Mouse (Mus musculus) embryonic facial prominence, embryonic 15.5 days (tissue): Measurements from ENCODE around the gene Dio1. TPM values are rescaled to one million over a fixed set of nuclear protein-coding genes. Genes with fewer than 3 reads are reported as not detected.

ENCODE experiments used
- ATAC-seq: fragments of 200-750 bp; cut with Nextera tagmentation; 2 replicates; pipeline ENCODE4 v1.8.0; 2017; ENCODE audit warnings: low read depth, moderate TSS enrichment; ENCODE audit not compliant: insufficient number of reproducible peaks, low FRiP score, low TSS enrichment
- H3K27ac ChIP-seq: fragments of 300-500 bp; sonication (generic); replicated peaks from 2 replicates; pipeline ENCODE4 v1.5.1; 2015; ENCODE audit warnings: mild to moderate bottlenecking, inconsistent platforms
- H3K27me3 ChIP-seq: fragments of 300-500 bp; sonication (generic); 2 replicates; pipeline ENCODE4 v1.6.1; 2015; ENCODE audit warnings: inconsistent platforms
- H3K36me3 ChIP-seq: fragments of 300-500 bp; sonication (generic); 2 replicates; pipeline ENCODE4 v1.6.1; 2015; ENCODE audit warnings: mild to moderate bottlenecking, inconsistent platforms
- H3K4me1 ChIP-seq: fragments of 300-500 bp; sonication (generic); 2 replicates; pipeline ENCODE4 v1.6.1; 2015; ENCODE audit warnings: inconsistent platforms
- H3K4me2 ChIP-seq: fragments of 300-500 bp; sonication (generic); replicated peaks from 2 replicates; pipeline ENCODE4 v1.6.1; 2015; ENCODE audit warnings: mild to moderate bottlenecking, inconsistent platforms
- H3K4me3 ChIP-seq: fragments of 300-500 bp; sonication (generic); replicated peaks from 2 replicates; pipeline ENCODE4 v1.5.1; 2015; ENCODE audit warnings: mild to moderate bottlenecking, inconsistent platforms
- H3K9ac ChIP-seq: fragments of 300-500 bp; sonication (generic); 2 replicates; pipeline ENCODE4 v1.6.1; 2015; ENCODE audit warnings: inconsistent platforms
- H3K9me3 ChIP-seq: fragments of 300-500 bp; sonication (generic); replicated peaks from 2 replicates; pipeline ENCODE4 v1.6.1; 2016; ENCODE audit warnings: inconsistent platforms
- WGBS: fragments of 180-500 bp; shearing (Covaris S2); methylation state at CpG from one replicate; pipeline ENCODE4 v1.1.7; 2015; 5-methylcytosine and 5-hydroxymethylcytosine counted together
- polyA plus RNA-seq: library from polyadenylated mRNA; unstranded; fragments of >200 nt; fragmentation: Nextera tagmentation; extraction: Ambion mirVana; gene quantifications from 2 replicates; pipeline ENCODE4 v1.2.1, GENCODE M21; 2015

Gene Dio1
- polyA plus RNA-seq, 1 experiment from 2014 or later: 0.35 TPM

DNA sequence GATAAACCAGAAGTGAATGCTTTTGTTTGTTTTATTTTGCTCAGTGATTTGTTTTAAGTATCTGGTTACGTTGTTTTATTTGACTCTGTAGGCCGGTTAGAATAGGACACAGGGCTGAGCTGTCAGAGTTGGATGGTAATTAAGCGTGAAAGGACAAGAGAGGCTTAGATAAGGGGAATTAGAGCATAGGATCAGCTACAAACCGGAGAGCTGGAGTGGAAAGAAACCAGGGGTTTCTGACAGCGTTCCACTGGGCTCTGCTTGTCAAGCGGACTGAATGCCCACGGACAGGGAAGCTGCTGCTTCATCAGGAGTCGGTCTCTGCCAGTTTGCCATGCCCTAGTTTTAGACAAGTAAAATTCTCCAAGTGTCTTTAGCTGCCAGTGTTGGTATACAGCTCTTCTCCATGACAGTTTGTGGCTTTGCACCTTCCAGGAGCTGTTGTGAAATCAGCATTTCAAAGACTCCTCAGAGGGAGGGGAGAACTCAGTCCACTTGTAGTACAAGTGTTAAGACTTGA, 28.7 kb downstream of the Dio1 start:
- no peak overlapping the region for H3K4me2 ChIP-seq
- no peak for ATAC-seq

DNA sequence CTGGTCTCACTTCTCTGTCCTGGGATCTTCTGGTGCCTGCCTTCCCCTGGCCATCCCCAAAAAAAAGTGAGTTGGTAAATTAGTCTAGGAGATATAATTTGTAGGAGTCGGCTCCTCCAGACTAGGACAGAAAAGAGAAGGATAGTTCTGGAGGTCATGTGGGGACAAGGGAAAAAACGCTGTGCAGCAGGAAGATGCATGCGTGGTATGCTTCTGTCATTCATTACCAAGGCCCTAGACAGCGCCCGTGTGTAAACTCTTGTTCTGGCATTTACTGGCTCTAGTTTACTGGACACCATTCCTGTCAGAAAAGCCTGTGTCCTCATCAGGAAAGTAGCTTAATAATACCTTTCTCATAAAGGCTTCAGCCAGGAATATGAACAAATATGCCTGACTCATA, 32.5 kb downstream of the Dio1 start:
- no peak overlapping the region for H3K4me3 ChIP-seq
- WGBS: 64% methylated on average over 5 of the region's 5 CpGs

More for the DNA sequence above, 28.7 kb downstream of the Dio1 start:
- Histone ChIP-seq H3K9me3 (no peaks in the 10 kb centered on the region), H3K4me3 (no peak overlapping the region), H3K9ac (no peak overlapping the region), H3K4me1 (no peaks in the 10 kb centered on the region), H3K36me3 (peaks cover 19% of the 10 kb centered on the region), H3K27me3 (no peaks in the 10 kb centered on the region), H3K27ac (no peak overlapping the region)
- WGBS: 40% methylated on average over 8 of the region's 8 CpGs

DNA sequence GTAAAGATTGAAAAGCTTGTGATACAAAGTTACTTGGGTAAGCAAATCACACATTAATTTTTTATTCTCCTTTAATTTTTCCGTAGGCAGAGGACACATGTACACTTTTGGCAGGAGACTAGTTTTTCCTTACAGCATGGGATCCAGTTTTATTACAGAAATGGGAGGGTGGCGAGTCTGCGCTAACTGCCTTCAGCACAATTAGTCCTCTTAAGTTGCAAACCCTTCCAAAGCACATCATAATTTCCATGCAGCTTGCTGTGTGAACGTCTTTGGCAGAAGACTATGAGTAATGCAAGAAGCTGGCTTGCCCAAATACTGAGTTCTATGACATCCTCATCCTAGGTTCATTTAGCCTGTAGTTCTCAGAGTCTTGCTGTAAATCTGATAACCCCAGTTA, 33.3 kb downstream of the Dio1 start:
- Histone ChIP-seq H3K4me3 (no peak overlapping the region), H3K4me2 (no peak overlapping the region), H3K36me3 (peaks cover 9% of the 10 kb centered on the region; the same call in 1 of the 2 replicates), H3K27me3 (no peaks in the 10 kb centered on the region), H3K4me1 (no peaks in the 10 kb centered on the region), H3K9ac (no peak overlapping the region), H3K9me3 (no peaks in the 10 kb centered on the region), H3K27ac (no peak overlapping the region)
- 63% methylated on average over 4 of the region's 4 CpGs for WGBS
- ATAC-seq: no peak

More for the DNA sequence above, 32.5 kb downstream of the Dio1 start:
- Histone ChIP-seq H3K4me2 (no peak overlapping the region), H3K9ac (no peak overlapping the region), H3K4me1 (no peaks in the 10 kb centered on the region), H3K36me3 (peaks cover 9% of the 10 kb centered on the region; the same call in 1 of the 2 replicates), H3K27ac (no peak overlapping the region), H3K9me3 (no peaks in the 10 kb centered on the region), H3K27me3 (no peaks in the 10 kb centered on the region)
- ATAC-seq: no peak

DNA sequence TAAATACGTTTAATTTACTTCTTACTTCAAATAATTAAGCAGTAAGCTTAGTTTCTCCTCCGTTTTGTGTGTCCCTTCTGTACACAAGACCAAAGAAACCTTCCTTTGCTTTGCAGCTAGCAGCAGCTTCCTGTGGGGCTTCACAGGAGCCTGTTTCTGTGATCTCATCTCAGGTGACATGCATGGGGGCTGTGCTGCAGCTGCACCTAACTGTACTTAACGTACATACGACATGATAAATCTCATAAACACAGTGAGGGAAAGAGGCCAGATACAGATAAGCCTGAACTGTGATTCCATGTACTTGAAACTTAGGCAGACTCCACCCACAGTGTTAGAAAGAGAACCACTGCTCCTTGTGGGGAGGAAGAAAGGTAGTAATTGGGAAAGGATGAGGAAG, 47.0 kb downstream of the Dio1 start:
- Histone ChIP-seq H3K4me3 (no peak overlapping the region), H3K27ac (no peak overlapping the region), H3K4me2 (no peak overlapping the region), H3K36me3 (peaks cover 8% of the 10 kb centered on the region), H3K4me1 (no peaks in the 10 kb centered on the region), H3K27me3 (no peaks in the 10 kb centered on the region), H3K9me3 (no peaks in the 10 kb centered on the region), H3K9ac (no peak overlapping the region)
- WGBS: 44% methylated on average over 4 of the region's 4 CpGs
- no peak for ATAC-seq

DNA sequence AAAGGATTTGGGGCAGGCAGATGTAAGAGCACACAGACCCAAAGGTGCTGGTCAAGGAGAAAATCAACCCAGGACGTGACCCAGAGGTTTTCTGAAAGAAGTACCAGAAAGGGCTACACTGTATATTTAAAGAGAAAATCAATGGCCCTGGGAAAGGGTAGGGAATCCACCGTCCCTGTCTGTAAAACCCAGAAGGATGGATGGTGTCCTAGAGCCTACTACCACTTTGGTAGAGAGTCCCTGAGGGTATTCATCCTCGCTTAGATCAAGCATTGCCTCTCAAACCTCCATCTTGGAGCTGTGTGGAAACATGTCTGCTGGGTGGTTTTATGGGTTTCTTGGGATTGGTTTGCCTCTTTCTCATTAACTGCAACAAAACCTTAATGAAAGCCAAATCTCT, 52.6 kb downstream of the Dio1 start:
- no peaks in the 10 kb centered on the region for H3K36me3 ChIP-seq
- no peak for ATAC-seq
- H3K9ac ChIP-seq: peak overlapping the region; percentile 68
- no peaks in the 10 kb centered on the region for H3K27me3 ChIP-seq
- H3K4me3 ChIP-seq: peak overlapping the region; percentile 91
- H3K9me3 ChIP-seq: no peaks in the 10 kb centered on the region
- peak overlapping the region; percentile 76; the same call in 1 of the 2 replicates for H3K27ac ChIP-seq
- H3K4me2 ChIP-seq: peak overlapping the region; percentile 56
- 14% methylated on average over 3 of the region's 3 CpGs for WGBS
- peaks cover 17% of the 10 kb centered on the region for H3K4me1 ChIP-seq

DNA sequence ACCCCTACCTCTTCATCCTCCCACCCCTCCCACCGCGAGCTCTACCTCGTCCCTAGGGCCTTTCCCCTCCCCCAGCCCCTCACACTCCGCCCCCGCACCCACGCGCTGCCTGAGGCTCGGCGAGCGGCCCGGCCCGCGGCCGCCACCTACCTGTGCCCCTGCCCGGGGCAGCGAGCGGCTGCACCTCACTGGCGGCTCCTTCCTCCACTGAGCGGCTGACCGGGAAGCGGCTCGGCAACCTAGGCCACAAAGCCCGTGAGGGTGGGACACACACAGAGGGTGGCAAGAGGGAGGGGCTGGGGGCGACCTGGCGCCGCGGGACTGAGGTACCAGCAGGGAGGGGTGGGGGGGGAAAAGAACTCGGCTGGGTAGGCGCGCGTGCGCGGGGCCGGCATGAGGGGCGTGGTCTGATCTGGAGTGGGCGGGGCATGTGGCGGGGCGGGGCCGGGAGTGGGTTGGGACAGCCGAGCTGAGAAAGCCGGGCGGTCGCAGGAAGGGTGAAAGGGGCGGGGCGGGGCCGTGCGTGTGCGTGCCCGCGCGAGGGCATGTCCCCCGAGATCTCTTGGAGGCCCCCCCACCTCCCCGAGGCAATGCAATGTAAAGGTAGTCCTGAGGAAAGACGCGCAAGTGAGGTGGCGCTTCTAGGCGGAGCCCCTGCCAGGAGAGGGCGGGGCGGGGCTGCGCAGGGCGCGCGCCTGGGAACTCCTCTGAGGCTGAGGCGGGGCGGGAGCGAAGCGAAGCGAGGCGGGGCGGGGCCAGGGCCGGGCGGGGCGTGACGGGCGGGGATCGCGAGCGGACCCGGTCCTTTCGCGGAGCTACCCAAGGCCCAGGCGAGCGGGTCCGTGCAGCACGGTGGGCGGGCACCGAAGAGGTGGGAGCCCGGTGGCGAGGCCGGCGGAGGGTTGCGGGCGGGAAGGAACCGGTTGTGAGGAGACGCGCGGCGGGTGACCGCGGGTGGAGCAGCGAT, 53.6 kb downstream of the Dio1 start, which contains the start of the genes Lrrc42 and Hspb11:
Lrrc42 (minus strand) TSS at position 408 of the 967 bp plus-strand sequence.
Hspb11 (plus strand) TSS at position 469 of the 967 bp plus-strand sequence.
- Histone ChIP-seq H3K9ac (peak within 1 kb of the TSS; percentile 69), H3K4me3 (peak within 1 kb of the TSS; percentile 91), H3K27me3 (no peaks in the 10 kb centered on the region), H3K36me3 (no peaks in the 10 kb centered on the region), H3K4me1 (peaks cover 19% of the 10 kb centered on the region), H3K27ac (peak within 1 kb of the TSS; percentile 76), H3K9me3 (no peaks in the 10 kb centered on the region), H3K4me2 (peak within 1 kb of the TSS; percentile 65)
- WGBS: under 1% methylated on average over 97 of the region's 101 CpGs
- ATAC-seq: peak; percentile 96

DNA sequence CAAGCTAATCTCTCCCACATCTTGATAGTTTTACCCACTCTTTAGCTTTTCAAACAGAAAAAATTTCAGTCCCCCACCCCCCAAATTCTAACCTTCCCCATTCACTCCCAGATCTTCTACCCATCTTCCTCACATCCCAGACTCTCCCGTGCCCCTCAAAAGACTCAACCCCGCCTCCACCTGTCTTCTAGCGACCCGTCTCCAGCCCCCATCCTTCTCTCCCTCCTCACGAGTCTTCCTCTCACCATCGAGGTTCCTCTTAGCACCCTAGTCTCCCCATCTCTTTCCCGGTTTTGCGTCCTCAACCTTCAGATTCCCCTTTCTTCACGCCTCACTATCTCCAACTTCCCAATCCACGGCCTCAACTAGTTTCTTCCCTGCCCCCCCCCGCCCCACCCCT, 54.4 kb downstream of the Dio1 start:
- Histone ChIP-seq H3K9ac (peak overlapping the region; percentile 69; the same call in 1 of the 2 replicates), H3K27me3 (no peaks in the 10 kb centered on the region), H3K4me2 (peak overlapping the region; percentile 65), H3K4me3 (peak overlapping the region; percentile 91), H3K36me3 (no peaks in the 10 kb centered on the region), H3K4me1 (peaks cover 19% of the 10 kb centered on the region), H3K9me3 (no peaks in the 10 kb centered on the region), H3K27ac (0 out of 2 replicates have a peak overlapping the region, but pooled peaks have one; percentile 61)
- under 1% methylated on average over 11 of the region's 11 CpGs for WGBS
- no peak for ATAC-seq

DNA sequence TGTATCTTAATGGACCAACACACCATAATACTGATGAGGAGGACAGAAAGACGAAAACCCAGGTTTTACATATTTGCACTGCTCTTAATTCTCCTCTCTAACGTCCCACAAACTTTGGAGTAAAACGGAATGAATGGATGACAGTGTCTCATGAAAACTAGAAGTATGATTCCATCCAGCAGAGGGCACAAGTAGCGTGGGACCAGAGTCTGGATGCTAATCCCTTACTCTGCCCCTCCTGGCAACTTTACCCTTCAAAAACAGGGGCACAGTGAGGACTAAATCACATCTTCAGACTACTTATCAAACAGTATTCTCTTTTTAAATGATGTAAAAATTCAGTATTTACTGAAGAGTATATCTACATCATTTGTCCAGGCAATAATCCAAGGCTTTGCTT, 56.5 kb downstream of the Dio1 start:
- no peak overlapping the region for H3K4me3 ChIP-seq
- H3K9ac ChIP-seq: no peak overlapping the region
- H3K4me1 ChIP-seq: peaks cover 20% of the 10 kb centered on the region
- no peaks in the 10 kb centered on the region for H3K9me3 ChIP-seq
- H3K27me3 ChIP-seq: no peaks in the 10 kb centered on the region
- 18% methylated on average over 4 of the region's 4 CpGs for WGBS
- H3K27ac ChIP-seq: no peak overlapping the region
- no peak overlapping the region for H3K4me2 ChIP-seq
- no peak for ATAC-seq
- H3K36me3 ChIP-seq: peaks cover 6% of the 10 kb centered on the region; the same call in 1 of the 2 replicates

DNA sequence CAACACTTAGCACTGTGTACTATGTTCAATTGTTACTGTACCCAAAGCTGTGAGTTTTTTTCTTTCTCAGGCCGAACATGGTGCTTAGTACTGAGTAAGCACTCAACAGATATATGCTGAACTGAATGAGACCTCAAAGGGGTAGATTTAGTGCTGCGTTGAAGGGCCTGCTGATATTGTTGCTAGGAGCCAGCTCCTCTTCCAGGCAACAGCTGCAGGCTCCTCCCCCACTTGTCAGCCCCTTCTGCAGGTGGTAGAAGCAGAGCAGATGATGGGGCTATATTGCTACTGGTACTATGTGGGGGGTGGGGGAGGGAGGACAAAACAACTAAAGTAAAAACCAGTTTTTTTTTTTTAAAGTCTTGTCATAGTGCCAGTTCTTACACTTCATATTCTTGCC, 57.5 kb downstream of the Dio1 start:
- Histone ChIP-seq H3K9ac (no peak overlapping the region), H3K4me3 (no peak overlapping the region), H3K4me2 (no peak overlapping the region), H3K4me1 (peaks cover 22% of the 10 kb centered on the region), H3K27me3 (no peaks in the 10 kb centered on the region), H3K36me3 (peaks cover 6% of the 10 kb centered on the region; the same call in 1 of the 2 replicates), H3K9me3 (no peaks in the 10 kb centered on the region), H3K27ac (no peak overlapping the region; the same call in 1 of the 2 replicates)
- ATAC-seq: no peak
- WGBS: 78% methylated on average over 2 of the region's 2 CpGs

DNA sequence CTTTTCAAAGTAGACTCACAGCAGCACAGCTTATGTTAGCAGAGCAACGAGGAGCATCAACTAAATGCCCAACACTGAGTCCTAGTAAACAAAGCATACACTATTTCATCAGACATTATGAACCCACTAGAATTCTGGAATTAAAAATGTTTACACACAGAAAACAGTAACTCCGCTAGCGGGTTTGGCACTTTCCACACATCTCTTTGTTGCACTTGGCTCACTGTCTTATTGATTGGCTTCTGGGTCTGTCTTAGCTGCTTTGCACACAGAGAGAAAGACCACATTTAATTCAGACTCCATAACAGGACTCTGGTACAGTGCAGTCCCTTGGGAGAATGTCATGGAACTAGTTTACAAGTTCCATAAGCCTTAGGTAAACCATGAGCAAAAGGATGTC, 58.9 kb downstream of the Dio1 start:
- 73% methylated on average over 3 of the region's 3 CpGs for WGBS
- peaks cover 22% of the 10 kb centered on the region for H3K4me1 ChIP-seq

DNA sequence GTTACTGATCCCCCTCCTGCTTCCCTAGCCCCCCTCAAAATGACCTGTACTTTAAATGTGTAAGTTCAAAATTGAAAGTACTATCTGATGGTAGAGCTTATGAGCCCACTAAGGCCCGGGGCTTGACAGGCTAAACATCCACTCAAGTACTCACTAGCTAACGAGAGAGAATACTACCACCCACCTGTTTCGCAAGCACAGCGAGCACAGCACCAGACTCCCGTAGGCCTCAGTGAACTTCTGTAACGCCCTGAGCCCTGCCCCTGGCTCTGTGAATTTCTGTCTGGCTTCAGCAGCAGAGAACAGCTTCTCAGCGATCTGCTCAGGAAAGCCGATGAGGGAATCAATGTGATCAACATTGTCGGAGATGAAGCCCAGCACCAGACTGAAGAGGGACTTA, 59.9 kb downstream of the Dio1 start:
- no peak overlapping the region for H3K9ac ChIP-seq
- no peaks in the 10 kb centered on the region for H3K9me3 ChIP-seq
- peaks cover 17% of the 10 kb centered on the region for H3K4me1 ChIP-seq
- H3K27me3 ChIP-seq: no peaks in the 10 kb centered on the region
- H3K4me2 ChIP-seq: no peak overlapping the region
- WGBS: 76% methylated on average over 9 of the region's 9 CpGs
- no peak overlapping the region for H3K4me3 ChIP-seq
- H3K27ac ChIP-seq: no peak overlapping the region
- ATAC-seq: no peak
- peaks cover 17% of the 10 kb centered on the region for H3K36me3 ChIP-seq

More for the DNA sequence above, 58.9 kb downstream of the Dio1 start:
- no peak for ATAC-seq
- Histone ChIP-seq H3K27me3 (no peaks in the 10 kb centered on the region), H3K36me3 (peaks cover 11% of the 10 kb centered on the region), H3K9me3 (no peaks in the 10 kb centered on the region), H3K4me2 (no peak overlapping the region), H3K27ac (no peak overlapping the region), H3K9ac (no peak overlapping the region), H3K4me3 (no peak overlapping the region)
